8 mouse cellular contexts compared by ENCODE assay signal in the genomic region with DNA sequence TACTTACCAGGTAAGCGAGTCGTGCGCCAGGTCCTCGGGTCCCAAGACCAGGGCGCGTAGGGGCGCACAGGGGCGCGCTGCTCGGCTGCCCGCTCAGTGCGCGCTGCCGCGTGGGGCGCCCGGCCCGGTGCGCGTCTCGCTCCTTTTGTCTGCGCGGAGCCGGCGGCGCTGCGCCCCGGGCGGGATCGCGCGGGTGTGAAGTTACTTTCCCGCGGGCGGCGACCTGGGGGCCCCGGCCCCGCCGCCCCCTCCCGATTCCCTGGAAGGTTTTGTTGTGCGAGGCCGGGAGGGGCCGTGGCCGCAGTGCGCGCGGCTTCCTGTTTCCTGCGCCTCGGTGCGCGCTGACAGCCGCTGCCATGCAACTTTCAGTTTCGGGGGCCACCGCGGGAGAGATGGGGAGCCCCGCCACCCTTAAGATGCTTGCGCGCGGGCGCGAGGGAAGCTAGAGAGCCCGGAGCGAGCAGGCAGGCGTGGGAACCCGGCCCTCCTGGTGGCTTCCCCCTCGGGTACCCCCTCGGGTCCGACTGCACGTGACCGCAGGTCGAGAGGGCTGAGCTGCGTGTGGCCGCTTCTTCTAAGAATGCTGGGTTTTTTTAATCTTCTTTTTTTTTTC.
DNase-seq lines count a peak whose midpoint lies in the region; ATAC-seq and TF ChIP-seq lines count a peak whose summit lies in the region.

No protein-coding gene starts in this region.

- peak; percentile 48 to 63 for DNase-seq in left cerebral cortex, adult 2 months (ENCODE audit: extremely low spot score in 1 of 2, low spot score in 2 of 2)
- no peak for DNase-seq in left cerebral cortex, adult 11 months (ENCODE audit: low spot score)
- peak; percentile 61 for DNase-seq in cerebellum, adult 9-10 months
- no peak for DNase-seq in heart, embryonic 10.5 days (ENCODE audit: low spot score)
- peak; percentile 79 for DNase-seq in kidney, adult 2 months
- peak; percentile 91 to 92 for DNase-seq in thymus, postnatal 36 days

- ATAC-seq in lung, embryonic 15.5 days (ENCODE audit: borderline replicate concordance, extremely low read depth, low FRiP score, low TSS enrichment): no peak
- ATAC-seq in neural tube, embryonic 15.5 days (ENCODE audit: low FRiP score): no peak

- no peak; the same call in 1 of the 2 replicates for TF ChIP-seq CTCF in left cerebral cortex, adult 2 months (IDR thresholded peaks at IDR 0.05)
- TF ChIP-seq CTCF in kidney, adult 2 months (conservative IDR thresholded peaks at IDR 0.05; ENCODE audit: insufficient read depth, insufficient read length, low read depth, low read length): no peak

- peak overlapping the region; percentile 98 for H3K4me2 ChIP-seq in lung, embryonic 15.5 days
- H3K4me2 ChIP-seq in neural tube, embryonic 15.5 days: peak overlapping the region; percentile 93

- under 1% methylated on average over 73 of the region's 73 CpGs for WGBS in heart, embryonic 10.5 days
- under 1% methylated on average over 73 of the region's 73 CpGs for WGBS in kidney, adult 2 months
- under 1% methylated on average over 73 of the region's 73 CpGs for WGBS in lung, embryonic 15.5 days
- under 1% methylated on average over 72 of the region's 73 CpGs for WGBS in neural tube, embryonic 15.5 days

- intact Hi-C loops in left cerebral cortex, adult 2 months (cut with DNase I): loop anchor here (2.0 to 5.0 kb wide), 2 partner anchors 50 to 122 kb away; no protein-coding TSS in a partner anchor

- no peak for TF ChIP-seq POLR2A in kidney, adult 2 months (IDR thresholded peaks at IDR 0.05; ENCODE audit: low read depth, low read length)

- peak overlapping the region; percentile 88 for H3K4me3 ChIP-seq in left cerebral cortex, adult 2 months
- peak overlapping the region; percentile 87 for H3K4me3 ChIP-seq in heart, embryonic 10.5 days
- peak overlapping the region; percentile 75 for H3K4me3 ChIP-seq in kidney, adult 2 months (ENCODE audit: insufficient read depth, low read depth, low read length)
- peak overlapping the region; percentile 79 for H3K4me3 ChIP-seq in lung, embryonic 15.5 days
- H3K4me3 ChIP-seq in neural tube, embryonic 15.5 days (replicated peaks): peak overlapping the region; percentile 73

- peak overlapping the region; percentile 81 for H3K9ac ChIP-seq in lung, embryonic 15.5 days
- peak overlapping the region; percentile 91 for H3K9ac ChIP-seq in neural tube, embryonic 15.5 days (replicated peaks)

- peaks cover 86% of the 10 kb centered on the region for H3K4me1 ChIP-seq in heart, embryonic 10.5 days
- peaks cover 40% of the 10 kb centered on the region for H3K4me1 ChIP-seq in kidney, adult 2 months (ENCODE audit: control insufficient read depth, insufficient read depth, low read length)
- H3K4me1 ChIP-seq in lung, embryonic 15.5 days: peaks cover 80% of the 10 kb centered on the region
- peaks cover 84% of the 10 kb centered on the region for H3K4me1 ChIP-seq in neural tube, embryonic 15.5 days

- no peaks in the 10 kb centered on the region for H3K9me3 ChIP-seq in heart, embryonic 10.5 days
- H3K9me3 ChIP-seq in lung, embryonic 15.5 days: no peaks in the 10 kb centered on the region
- H3K9me3 ChIP-seq in neural tube, embryonic 15.5 days (replicated peaks): no peaks in the 10 kb centered on the region

- peaks cover 4% of the 10 kb centered on the region; the same call in 1 of the 2 replicates for H3K27me3 ChIP-seq in heart, embryonic 10.5 days (ENCODE audit: insufficient read depth, poor library complexity, severe bottlenecking)
- H3K27me3 ChIP-seq in kidney, adult 2 months (replicated peaks; ENCODE audit: control insufficient read depth, insufficient read depth, low read length): no peaks in the 10 kb centered on the region
- H3K27me3 ChIP-seq in lung, embryonic 15.5 days: no peaks in the 10 kb centered on the region
- H3K27me3 ChIP-seq in neural tube, embryonic 15.5 days (replicated peaks): no peaks in the 10 kb centered on the region

- H3K36me3 ChIP-seq in heart, embryonic 10.5 days: no peaks in the 10 kb centered on the region
- no peaks in the 10 kb centered on the region for H3K36me3 ChIP-seq in kidney, adult 2 months (ENCODE audit: control insufficient read depth, insufficient read depth, low read length)
- H3K36me3 ChIP-seq in lung, embryonic 15.5 days: no peaks in the 10 kb centered on the region
- H3K36me3 ChIP-seq in neural tube, embryonic 15.5 days: no peaks in the 10 kb centered on the region

- peak overlapping the region; percentile 97 for H3K27ac ChIP-seq in left cerebral cortex, adult 2 months
- H3K27ac ChIP-seq in heart, embryonic 10.5 days: peak overlapping the region; percentile 93
- H3K27ac ChIP-seq in kidney, adult 2 months (ENCODE audit: insufficient read depth, low read depth, low read length): peak overlapping the region; percentile 80
- peak overlapping the region; percentile 95 for H3K27ac ChIP-seq in lung, embryonic 15.5 days
- H3K27ac ChIP-seq in neural tube, embryonic 15.5 days (replicated peaks): peak overlapping the region; percentile 99

Comparison
In these comparisons a context has a peak if more than half of its experiments do, and no peak if none do; other contexts are left out.
1. DNase-seq: peak in left cerebral cortex, adult 2 months (2 of 2), cerebellum, adult 9-10 months (single experiment), kidney, adult 2 months (single experiment) and thymus, postnatal 36 days (2 of 2); none in left cerebral cortex, adult 11 months (single experiment) and heart, embryonic 10.5 days (single experiment).
2. Peak in every context shown above with its lines, with median percentiles within 50 percentile points of each other: H3K27ac ChIP-seq and H3K4me3 ChIP-seq.